Mouse (Mus musculus): ENCODE measurements at regions not wholly inside any gene's neighbourhood (a gene's known extent, or its start where the extent isn't known, plus 50 kb on each side); places are given as distances from the start of the nearest gene placed in this dataset.

DNA sequence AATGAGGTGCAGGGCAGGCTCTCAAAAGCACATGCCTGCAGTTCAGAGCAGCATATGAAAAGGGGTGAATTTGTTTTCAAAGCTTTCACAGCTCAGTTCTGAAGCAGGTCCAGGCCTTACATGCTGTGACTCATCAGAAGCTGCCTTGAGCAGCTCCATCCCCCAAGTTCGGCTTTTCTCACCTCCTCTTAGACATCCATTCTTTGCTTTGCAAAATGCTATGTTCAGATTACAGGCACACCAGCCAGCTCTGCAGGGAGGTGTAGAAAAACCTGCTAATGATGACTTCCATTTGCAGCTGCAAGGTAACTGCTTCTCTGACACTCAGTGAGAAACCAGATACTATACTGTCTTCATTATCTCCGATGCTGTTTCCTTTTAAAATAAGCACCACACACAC lies 532.0 kb upstream of the Tbl1xr1 start:
- no peaks in the 10 kb centered on the region for H3K9me3 ChIP-seq (replicated peaks; ENCODE audit: low read length)

DNA sequence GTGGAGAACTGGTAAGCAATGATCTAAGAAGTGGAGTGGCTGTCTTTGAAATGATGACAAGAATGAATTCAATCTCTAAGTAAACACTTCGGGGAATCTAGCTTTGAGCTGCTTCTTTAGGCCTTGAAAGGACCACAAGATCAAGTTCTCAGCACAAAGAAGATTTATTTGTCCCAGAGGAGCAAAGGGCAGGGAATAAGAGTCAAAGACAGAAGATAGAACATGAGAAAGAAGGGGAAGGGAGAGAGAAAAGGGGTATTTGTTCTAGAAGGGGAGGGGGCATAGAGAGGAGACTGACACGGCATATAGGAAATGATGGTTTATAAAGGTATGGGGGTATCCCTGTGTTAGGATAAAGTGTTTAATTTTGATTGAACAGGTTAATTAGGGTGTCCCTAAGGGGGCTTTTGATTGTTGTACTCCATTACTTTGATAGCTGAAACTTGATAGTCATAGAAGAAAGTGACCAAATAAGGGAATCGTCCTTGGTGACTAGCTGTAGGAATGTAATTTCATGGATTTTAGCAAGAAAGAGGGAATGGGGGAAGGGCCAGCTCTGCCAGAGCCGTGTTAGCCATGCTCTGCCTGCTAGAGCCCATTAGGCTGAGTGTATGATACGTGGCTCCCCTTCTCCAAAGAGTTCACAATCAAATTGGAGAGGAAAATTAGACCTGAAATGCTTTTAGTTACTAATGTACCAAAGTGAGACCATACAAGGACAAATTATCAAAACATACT lies 531.1 kb upstream of the Tbl1xr1 start:
- Histone ChIP-seq H3K4me1 (ENCODE audit: control insufficient read depth in 1 of 2, insufficient read depth in 2 of 2) (peaks cover 0 to 8% of the 10 kb centered on the region in 2 experiments; a peak in 1 of 4 replicates), H3K4me2 (ENCODE audit: insufficient read depth, low read depth, poor library complexity, severe bottlenecking) (no peak overlapping the region), H3K9me3 (replicated peaks; ENCODE audit: low read length) (no peaks in the 10 kb centered on the region), H3K4me3 (replicated peaks in 1 of 3; ENCODE audit: low read depth in 2 of 3, low read length in 2 of 3, poor library complexity in 1 of 3) (no peak overlapping the region), H3K36me3 (replicated peaks in 1 of 2; ENCODE audit: control insufficient read depth in 1 of 2, insufficient read depth in 1 of 2, low read length in 1 of 2) (no peaks in the 10 kb centered on the region), H3K27ac (ENCODE audit: insufficient read depth, low read depth) (no peak overlapping the region), H3K9ac (ENCODE audit: insufficient read depth, low read depth) (no peak overlapping the region), H3K79me2 (replicated peaks; ENCODE audit: control insufficient read depth, extremely low read depth, insufficient read depth, poor library complexity, severe bottlenecking) (no peaks in the 10 kb centered on the region), H3K27me3 (replicated peaks) (no peaks in the 10 kb centered on the region)
- DNase-seq (ENCODE audit: extremely low read depth): no peak
- dilution Hi-C loops (cut with MboI; ENCODE audit: extremely low pct_ligation_motif_present, extremely low pct_unique_long_range_greater_than_20kb, low sequenced_read_pairs): no loop called here
- no peak for TF ChIP-seq TBP (conservative IDR thresholded peaks at IDR 0.05; ENCODE audit: low read depth, low read length)
- TF ChIP-seq SMC3 (IDR thresholded peaks at IDR 0.05; ENCODE audit: low read depth, low read length): no peak
- TF ChIP-seq GABPA (IDR thresholded peaks at IDR 0.05; ENCODE audit: insufficient replicate concordance, low read depth, low read length): no peak
- TF ChIP-seq UBTF (IDR thresholded peaks at IDR 0.05; ENCODE audit: low read depth, low read length): no peak
- TF ChIP-seq NRF1 (IDR thresholded peaks at IDR 0.05; ENCODE audit: low read depth, low read length): no peak
- TF ChIP-seq POLR2A (IDR thresholded peaks at IDR 0.05; ENCODE audit: low read depth, low read length): no peak
- TF ChIP-seq E2F4 (IDR thresholded peaks at IDR 0.05; ENCODE audit: insufficient replicate concordance, low read depth, low read length): no peak
- no peak for TF ChIP-seq BHLHE40 (IDR thresholded peaks at IDR 0.05; ENCODE audit: low read depth, low read length)
- TF ChIP-seq ELF1 (IDR thresholded peaks at IDR 0.05; ENCODE audit: low read depth, low read length): no peak
- TF ChIP-seq MXI1 (IDR thresholded peaks at IDR 0.05; ENCODE audit: low read depth, low read length): no peak
- in situ Hi-C loops (cut with MboI; ENCODE audit: low pct_ligation_motif_present, low pct_unique_long_range_greater_than_20kb, low sequenced_read_pairs): no loop called here

More for the DNA sequence above, 532.0 kb upstream of the Tbl1xr1 start:
- in situ Hi-C loops (cut with MboI; ENCODE audit: low pct_ligation_motif_present, low pct_unique_long_range_greater_than_20kb, low sequenced_read_pairs) (no loop called here), dilution Hi-C loops (cut with MboI; ENCODE audit: extremely low pct_ligation_motif_present, extremely low pct_unique_long_range_greater_than_20kb, low sequenced_read_pairs) (no loop called here)
- no peak overlapping the region for H3K27ac ChIP-seq (ENCODE audit: insufficient read depth, low read depth)
- no peaks in the 10 kb centered on the region for H3K36me3 ChIP-seq (replicated peaks in 1 of 2; ENCODE audit: control insufficient read depth in 1 of 2, insufficient read depth in 1 of 2, low read length in 1 of 2)
- H3K4me3 ChIP-seq (replicated peaks in 1 of 3; ENCODE audit: low read depth in 2 of 3, low read length in 2 of 3, poor library complexity in 1 of 3): no peak overlapping the region
- no peak overlapping the region for H3K9ac ChIP-seq (ENCODE audit: insufficient read depth, low read depth)
- no peak overlapping the region for H3K4me2 ChIP-seq (ENCODE audit: insufficient read depth, low read depth, poor library complexity, severe bottlenecking)
- H3K27me3 ChIP-seq (replicated peaks): no peaks in the 10 kb centered on the region
- H3K79me2 ChIP-seq (replicated peaks; ENCODE audit: control insufficient read depth, extremely low read depth, insufficient read depth, poor library complexity, severe bottlenecking): no peaks in the 10 kb centered on the region
- H3K4me1 ChIP-seq (ENCODE audit: control insufficient read depth in 1 of 2, insufficient read depth in 2 of 2): no peaks in the 10 kb centered on the region
- no peak for TF ChIP-seq ZC3H11A (IDR thresholded peaks at IDR 0.05; ENCODE audit: low read depth, low read length)
- TF ChIP-seq MXI1 (IDR thresholded peaks at IDR 0.05; ENCODE audit: low read depth, low read length): no peak
- TF ChIP-seq SIN3A (IDR thresholded peaks at IDR 0.05; ENCODE audit: low read length): no peak
- no peak for TF ChIP-seq IRF4 (IDR thresholded peaks at IDR 0.05; ENCODE audit: low read depth, low read length)
- TF ChIP-seq ELF1 (IDR thresholded peaks at IDR 0.05; ENCODE audit: low read depth, low read length): no peak
- TF ChIP-seq PAX5 (IDR thresholded peaks at IDR 0.05; ENCODE audit: low read length): no peak
- no peak for TF ChIP-seq POLR2A (IDR thresholded peaks at IDR 0.05; ENCODE audit: low read depth, low read length)
- no peak for TF ChIP-seq NELFE (IDR thresholded peaks at IDR 0.05; ENCODE audit: low read depth, low read length)
- TF ChIP-seq JUN (IDR thresholded peaks at IDR 0.05; ENCODE audit: insufficient read depth, low read depth, low read length): no peak
- no peak for TF ChIP-seq EP300 (IDR thresholded peaks at IDR 0.05; ENCODE audit: low read length)
- TF ChIP-seq ZMIZ1 (IDR thresholded peaks at IDR 0.05; ENCODE audit: low read depth, low read length): no peak
- no peak for TF ChIP-seq CTCF (conservative IDR thresholded peaks at IDR 0.05 in 1 of 2, IDR thresholded peaks at IDR 0.05 in 1 of 2; ENCODE audit: low read depth in 2 of 2, low read length in 2 of 2)
- TF ChIP-seq ZNF384 (IDR thresholded peaks at IDR 0.05; ENCODE audit: low read depth, low read length): no peak
- no peak for TF ChIP-seq RCOR1 (conservative IDR thresholded peaks at IDR 0.05; ENCODE audit: low read depth, low read length)
- TF ChIP-seq BHLHE40 (IDR thresholded peaks at IDR 0.05; ENCODE audit: low read depth, low read length): no peak
- no peak for TF ChIP-seq UBTF (IDR thresholded peaks at IDR 0.05; ENCODE audit: low read depth, low read length)
- TF ChIP-seq NRF1 (IDR thresholded peaks at IDR 0.05; ENCODE audit: low read depth, low read length): no peak
- no peak for TF ChIP-seq TCF12 (IDR thresholded peaks at IDR 0.05; ENCODE audit: low read depth, low read length)
- TF ChIP-seq MAX (IDR thresholded peaks at IDR 0.05; ENCODE audit: low read length): no peak
- no peak for DNase-seq (ENCODE audit: extremely low read depth)

Data from CH12.LX (cell line).